ENCODE assay signal across 10 mouse cellular contexts in the genomic region with DNA sequence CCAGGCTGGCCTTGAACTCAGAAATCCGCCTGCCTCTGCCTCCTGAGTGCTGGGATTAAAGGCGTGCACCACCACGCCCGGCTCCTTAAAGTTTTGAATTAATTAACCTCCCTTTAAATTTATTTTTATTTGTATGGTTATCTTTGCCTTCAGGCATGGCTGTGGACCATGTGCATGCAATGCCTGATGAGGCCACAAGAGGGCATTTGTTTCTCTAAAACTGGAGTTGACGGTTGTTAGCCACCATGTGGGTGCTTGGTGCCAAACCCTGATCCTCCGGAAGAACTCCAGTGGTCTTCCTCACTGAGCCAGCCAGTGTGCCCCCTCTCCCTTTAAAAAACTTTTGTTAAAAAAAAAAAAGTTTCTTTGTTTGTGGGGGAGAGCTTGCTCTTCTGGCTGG. TPM values are rescaled to one million over a fixed set of nuclear protein-coding genes. Genes with fewer than 3 reads are reported as not detected.
DNase-seq lines count a peak whose midpoint lies in the region; ATAC-seq lines count a peak whose summit lies in the region.
"Had no signal": no experiment of that assay in that cellular context is flagged by ENCODE, and none has a peak within 500 bp of the region (broad histone marks: within the 10 kb centered on the region; RNA-seq: fewer than 3 reads in every experiment).

No protein-coding gene starts in this region.

- H3K4me2 ChIP-seq in hindbrain, embryonic 12.5 days (replicated peaks): no peak overlapping the region
- peak overlapping the region; percentile 65 for H3K4me2 ChIP-seq in liver, embryonic 12.5 days

- 68% methylated on average over 6 of the region's 6 CpGs for WGBS in hindbrain, embryonic 10.5 days
- WGBS in hindbrain, embryonic 12.5 days: 68% methylated on average over 6 of the region's 6 CpGs
- WGBS in liver, embryonic 12.5 days (ENCODE audit: insufficient replicate concordance): 41% methylated on average over 6 of the region's 6 CpGs

- H3K27me3 ChIP-seq in hindbrain, embryonic 10.5 days (ENCODE audit: insufficient read depth, poor library complexity, severe bottlenecking): no peaks in the 10 kb centered on the region
- no peaks in the 10 kb centered on the region for H3K27me3 ChIP-seq in hindbrain, embryonic 12.5 days
- H3K27me3 ChIP-seq in liver, embryonic 12.5 days (replicated peaks): peaks cover 16% of the 10 kb centered on the region

- no peak for ATAC-seq in hindbrain, embryonic 12.5 days (ENCODE audit: low FRiP score)
- ATAC-seq in activated CD4-positive, CD25-positive, alpha-beta regulatory T cell, adult 4 months: peak; percentile 38
- ATAC-seq in liver, embryonic 12.5 days: no peak

- H3K27ac ChIP-seq in hindbrain, embryonic 10.5 days: no peak overlapping the region
- H3K27ac ChIP-seq in hindbrain, embryonic 12.5 days: no peak overlapping the region
- H3K27ac ChIP-seq in liver, embryonic 12.5 days: no peak overlapping the region

- no peak overlapping the region for H3K4me3 ChIP-seq in hindbrain, embryonic 10.5 days
- no peak overlapping the region for H3K4me3 ChIP-seq in hindbrain, embryonic 12.5 days
- H3K4me3 ChIP-seq in liver, embryonic 12.5 days: no peak overlapping the region

- H3K36me3 ChIP-seq in hindbrain, embryonic 10.5 days: no peaks in the 10 kb centered on the region
- H3K36me3 ChIP-seq in hindbrain, embryonic 12.5 days: no peaks in the 10 kb centered on the region
- H3K36me3 ChIP-seq in liver, embryonic 12.5 days: no peaks in the 10 kb centered on the region

- H3K9me3 ChIP-seq in hindbrain, embryonic 10.5 days: peaks cover 3% of the 10 kb centered on the region; the same call in 1 of the 2 replicates
- H3K9me3 ChIP-seq in hindbrain, embryonic 12.5 days (replicated peaks): no peaks in the 10 kb centered on the region
- no peaks in the 10 kb centered on the region for H3K9me3 ChIP-seq in liver, embryonic 12.5 days (replicated peaks)

- no peak overlapping the region for H3K9ac ChIP-seq in hindbrain, embryonic 12.5 days
- no peak overlapping the region for H3K9ac ChIP-seq in liver, embryonic 12.5 days

- DNase-seq in hindbrain, embryonic 10.5 days (ENCODE audit: low spot score): peak; percentile 42
- peak; percentile 65 for DNase-seq in CD4-positive helper T cell, adult 2 months (ENCODE audit: low read depth, low spot score)
- peak; percentile 6 to 32 for DNase-seq in gastrocnemius, adult 8-10 months (ENCODE audit: low spot score in 2 of 2)
- peak; percentile 49 for DNase-seq in retina, embryonic 14.5 days (ENCODE audit: low spot score)
- no peak for DNase-seq in left cerebral cortex, adult 11 months (ENCODE audit: low spot score)

- 0 out of 2 replicates have a peak, but pooled peaks cover 4% of the 10 kb centered on the region for H3K4me1 ChIP-seq in hindbrain, embryonic 10.5 days (replicated peaks)
- H3K4me1 ChIP-seq in hindbrain, embryonic 12.5 days: no peaks in the 10 kb centered on the region
- H3K4me1 ChIP-seq in liver, embryonic 12.5 days: peaks cover 4% of the 10 kb centered on the region; the same call in 1 of the 2 replicates
- H3K4me1 ChIP-seq: megakaryocyte, embryonic 14.5 days had no signal

RNA-seq across cellular contexts. Expression of gene Bbs5, which starts 11.2 kb away (rescaled TPM):
- polyA plus RNA-seq in hindbrain, embryonic 10.5 days (2016; fragmentation: Nextera tagmentation; extraction: Ambion mirVana): 17.0 and 17.2 TPM in 2 replicates
- polyA plus RNA-seq in hindbrain, embryonic 12.5 days (2016; fragmentation: Nextera tagmentation; extraction: Ambion mirVana): 19.6 and 26.3 TPM in 2 replicates
- under 1 TPM; 0.62 to 0.70 TPM for polyA plus RNA-seq in activated CD4-positive, CD25-positive, alpha-beta regulatory T cell, adult 4 months (2017; shearing (Covaris generic))
- 1 to 10 TPM; 2.9 to 3.4 (median 3.2) TPM for total RNA-seq in gastrocnemius, adult 8-10 months (2022)
- polyA plus RNA-seq in liver, embryonic 12.5 days (2016; fragmentation: Nextera tagmentation; extraction: Ambion mirVana): 4.9 and 6.8 TPM in 2 replicates
- polyA plus RNA-seq: erythroblast, embryonic 14.5 days had no signal

RNA-seq across cellular contexts. Expression of gene Klhl41, which starts 34.1 kb away (rescaled TPM):
- 0.29 TPM in 2 replicates for polyA plus RNA-seq in hindbrain, embryonic 10.5 days (2016; fragmentation: Nextera tagmentation; extraction: Ambion mirVana)
- polyA plus RNA-seq in hindbrain, embryonic 12.5 days (2016; fragmentation: Nextera tagmentation; extraction: Ambion mirVana): 1.5 and 4.2 TPM in 2 replicates
- polyA plus RNA-seq in activated CD4-positive, CD25-positive, alpha-beta regulatory T cell, adult 4 months (2017; shearing (Covaris generic)): not detected
- 100 to 1,000 TPM; 595 to 639 (median 634) TPM for total RNA-seq in gastrocnemius, adult 8-10 months (2022)
- polyA plus RNA-seq in liver, embryonic 12.5 days (2016; fragmentation: Nextera tagmentation; extraction: Ambion mirVana): 0.13 and 0.39 TPM in 2 replicates
- polyA plus RNA-seq: erythroblast, embryonic 14.5 days had no signal

RNA-seq across cellular contexts. Expression of gene Lrp2, which starts 49.9 kb away (rescaled TPM):
- 1.8 and 2.0 TPM in 2 replicates for polyA plus RNA-seq in hindbrain, embryonic 10.5 days (2016; fragmentation: Nextera tagmentation; extraction: Ambion mirVana)
- polyA plus RNA-seq in hindbrain, embryonic 12.5 days (2016; fragmentation: Nextera tagmentation; extraction: Ambion mirVana): 2.6 and 3.2 TPM in 2 replicates
- under 1 TPM in 1 of 2 experiments, not detected in 1; 0.44 TPM for polyA plus RNA-seq in activated CD4-positive, CD25-positive, alpha-beta regulatory T cell, adult 4 months (2017; shearing (Covaris generic))
- total RNA-seq in gastrocnemius, adult 8-10 months (2022): not detected
- polyA plus RNA-seq in liver, embryonic 12.5 days (2016; fragmentation: Nextera tagmentation; extraction: Ambion mirVana): 0.10 and 0.29 TPM in 2 replicates
- polyA plus RNA-seq: erythroblast, embryonic 14.5 days had no signal
